Mouse (Mus musculus): ENCODE measurements around the gene Stard10. TPM values are rescaled to one million over a fixed set of nuclear protein-coding genes. Genes with fewer than 3 reads are reported as not detected.

Gene Stard10
- total and polyA plus RNA-seq, 2 experiments from 2014 or later = 45.9 to 62.6 TPM

- H3K9ac ChIP-seq (replicated peaks; ENCODE audit: low read depth, low read length) = no peak overlapping the region
- no peak overlapping the region for H3K27ac ChIP-seq (ENCODE audit: low read depth)
These were observed 24.5 kb downstream of the Stard10 start for GRCm38 (mm10) chr7:101341405-101341804.

GRCm38 (mm10) chr7:101343135-101343534 lies 26.2 kb downstream of the Stard10 start:
- Histone ChIP-seq H3K4me3 (ENCODE audit: low read depth, low read length) (no peak overlapping the region), H3K9me3 (replicated peaks; ENCODE audit: control insufficient read depth, low read length) (no peaks in the 10 kb centered on the region), H3K36me3 (replicated peaks; ENCODE audit: control insufficient read depth, insufficient read depth, low read length) (no peaks in the 10 kb centered on the region), H3K9ac (replicated peaks; ENCODE audit: low read depth, low read length) (no peak overlapping the region), H3K27me3 (ENCODE audit: control insufficient read depth, insufficient read depth, low read length) (0 out of 2 replicates have a peak, but pooled peaks cover 5% of the 10 kb centered on the region), H3K27ac (ENCODE audit: low read depth) (no peak overlapping the region), H3K4me1 (ENCODE audit: control insufficient read depth, insufficient read depth) (peaks cover 21% of the 10 kb centered on the region), H3K4me2 (ENCODE audit: low read depth, low read length) (no peak overlapping the region)
- WGBS = 60% methylated on average over 7 of the region's 7 CpGs
- DNase-seq (ENCODE audit: low spot score) = no peak
- TF ChIP-seq CTCF (IDR thresholded peaks at IDR 0.05; ENCODE audit: low read depth) = no peak
- no peak for TF ChIP-seq EP300 (IDR thresholded peaks at IDR 0.05; ENCODE audit: low read depth)
- ATAC-seq (ENCODE audit: insufficient read depth, low read depth) = peak; percentile 35; the same call in 1 of the 2 replicates

More at GRCm38 (mm10) chr7:101341405-101341804, 24.5 kb downstream of the Stard10 start:
- ATAC-seq (ENCODE audit: insufficient read depth, low read depth) (no peak), DNase-seq (ENCODE audit: low spot score) (no peak)
- Histone ChIP-seq H3K4me2 (ENCODE audit: low read depth, low read length) (no peak overlapping the region), H3K9me3 (replicated peaks; ENCODE audit: control insufficient read depth, low read length) (no peaks in the 10 kb centered on the region), H3K4me3 (ENCODE audit: low read depth, low read length) (no peak overlapping the region), H3K36me3 (replicated peaks; ENCODE audit: control insufficient read depth, insufficient read depth, low read length) (no peaks in the 10 kb centered on the region), H3K4me1 (ENCODE audit: control insufficient read depth, insufficient read depth) (peaks cover 15% of the 10 kb centered on the region), H3K27me3 (ENCODE audit: control insufficient read depth, insufficient read depth, low read length) (0 out of 2 replicates have a peak, but pooled peaks cover 5% of the 10 kb centered on the region)
- TF ChIP-seq CTCF (IDR thresholded peaks at IDR 0.05; ENCODE audit: low read depth) (no peak), EP300 (IDR thresholded peaks at IDR 0.05; ENCODE audit: low read depth) (no peak)
- 54% methylated on average over 6 of the region's 6 CpGs for WGBS

GRCm38 (mm10) chr7:101344892-101345291 lies 28.0 kb downstream of the Stard10 start:
- no peak for DNase-seq (ENCODE audit: low spot score)
- H3K4me3 ChIP-seq (ENCODE audit: low read depth, low read length) = no peak overlapping the region
- H3K27ac ChIP-seq (ENCODE audit: low read depth) = no peak overlapping the region
- no peak for TF ChIP-seq EP300 (IDR thresholded peaks at IDR 0.05; ENCODE audit: low read depth)
- TF ChIP-seq CTCF (IDR thresholded peaks at IDR 0.05; ENCODE audit: low read depth) = no peak
- no peak overlapping the region for H3K4me2 ChIP-seq (ENCODE audit: low read depth, low read length)
- no peaks in the 10 kb centered on the region for H3K36me3 ChIP-seq (replicated peaks; ENCODE audit: control insufficient read depth, insufficient read depth, low read length)
- H3K9me3 ChIP-seq (replicated peaks; ENCODE audit: control insufficient read depth, low read length) = no peaks in the 10 kb centered on the region
- 46% methylated on average over 4 of the region's 4 CpGs for WGBS
- no peak overlapping the region for H3K9ac ChIP-seq (replicated peaks; ENCODE audit: low read depth, low read length)
- ATAC-seq (ENCODE audit: insufficient read depth, low read depth) = no peak; the same call in 1 of the 2 replicates
- H3K27me3 ChIP-seq (ENCODE audit: control insufficient read depth, insufficient read depth, low read length) = peaks cover 14% of the 10 kb centered on the region; the same call in 1 of the 2 replicates
- H3K4me1 ChIP-seq (ENCODE audit: control insufficient read depth, insufficient read depth) = peaks cover 21% of the 10 kb centered on the region

GRCm38 (mm10) chr7:101346991-101347390 lies 30.1 kb downstream of the Stard10 start:
- Histone ChIP-seq H3K9ac (replicated peaks; ENCODE audit: low read depth, low read length) (no peak overlapping the region), H3K4me3 (ENCODE audit: low read depth, low read length) (no peak overlapping the region), H3K4me2 (ENCODE audit: low read depth, low read length) (no peak overlapping the region), H3K4me1 (ENCODE audit: control insufficient read depth, insufficient read depth) (peaks cover 21% of the 10 kb centered on the region), H3K9me3 (replicated peaks; ENCODE audit: control insufficient read depth, low read length) (no peaks in the 10 kb centered on the region), H3K27me3 (ENCODE audit: control insufficient read depth, insufficient read depth, low read length) (peaks cover 18% of the 10 kb centered on the region; the same call in 1 of the 2 replicates), H3K36me3 (replicated peaks; ENCODE audit: control insufficient read depth, insufficient read depth, low read length) (no peaks in the 10 kb centered on the region), H3K27ac (ENCODE audit: low read depth) (no peak overlapping the region)
- TF ChIP-seq EP300 (IDR thresholded peaks at IDR 0.05; ENCODE audit: low read depth) (no peak), CTCF (IDR thresholded peaks at IDR 0.05; ENCODE audit: low read depth) (no peak)
- WGBS = 82% methylated on average over 2 of the region's 2 CpGs
- no peak for ATAC-seq (ENCODE audit: insufficient read depth, low read depth)
- no peak for DNase-seq (ENCODE audit: low spot score)

- 2% methylated on average over 34 of the region's 35 CpGs for WGBS
- H3K4me1 ChIP-seq (ENCODE audit: control insufficient read depth, insufficient read depth) = peaks cover 13% of the 10 kb centered on the region
These were observed 30.9 kb downstream of the Stard10 start, which contains the start of gene Arap1 for GRCm38 (mm10) chr7:101347767-101348270. Gene Arap1, plus strand, starts transcription at chr7:101348067.

More at GRCm38 (mm10) chr7:101347767-101348270, 30.9 kb downstream of the Stard10 start, which contains the start of gene Arap1:
- Histone ChIP-seq H3K9me3 (replicated peaks; ENCODE audit: control insufficient read depth, low read length) (no peaks in the 10 kb centered on the region), H3K9ac (replicated peaks; ENCODE audit: low read depth, low read length) (peak within 1 kb of the TSS; percentile 51; the same call in 1 of the 2 replicates), H3K4me3 (ENCODE audit: low read depth, low read length) (peak within 1 kb of the TSS; percentile 67), H3K27me3 (ENCODE audit: control insufficient read depth, insufficient read depth, low read length) (peaks cover 18% of the 10 kb centered on the region; the same call in 1 of the 2 replicates), H3K4me2 (ENCODE audit: low read depth, low read length) (peak within 1 kb of the TSS; percentile 97), H3K27ac (ENCODE audit: low read depth) (no peak within 1 kb of the TSS), H3K36me3 (replicated peaks; ENCODE audit: control insufficient read depth, insufficient read depth, low read length) (no peaks in the 10 kb centered on the region)
- TF ChIP-seq EP300 (IDR thresholded peaks at IDR 0.05; ENCODE audit: low read depth) = no peak
- TF ChIP-seq CTCF (IDR thresholded peaks at IDR 0.05; ENCODE audit: low read depth) = no peak
- peak; percentile 51 for DNase-seq (ENCODE audit: low spot score)
- peak; percentile 75 for ATAC-seq (ENCODE audit: insufficient read depth, low read depth)

Data from heart, postnatal 0 days (tissue).